Mouse (Mus musculus) limb, embryonic 12.5 days (tissue): ENCODE data around the gene 4921511C20Rik. TPM values are rescaled to one million over a fixed set of nuclear protein-coding genes. Genes with fewer than 3 reads are reported as not detected.

Experiments used
- ATAC-seq: fragments of 200-750 bp; cut with Nextera tagmentation; 2 replicates; pipeline ENCODE4 v1.8.0; 2017; ENCODE audit warnings: low read depth, moderate TSS enrichment; ENCODE audit not compliant: insufficient number of reproducible peaks, insufficient read depth, low FRiP score, low TSS enrichment
- H3K27ac ChIP-seq: fragments of 300-500 bp; sonication (generic); 2 replicates; pipeline ENCODE4 v1.5.1; 2016; ENCODE audit warnings: mild to moderate bottlenecking, moderate library complexity
- H3K27me3 ChIP-seq: fragments of 300-500 bp; sonication (generic); 2 replicates; pipeline ENCODE4 v1.6.1; 2016; ENCODE audit warnings: mild to moderate bottlenecking, moderate library complexity
- H3K36me3 ChIP-seq: fragments of 300-500 bp; sonication (generic); 2 replicates; pipeline ENCODE4 v1.6.1; 2016; ENCODE audit warnings: mild to moderate bottlenecking, moderate library complexity
- H3K4me1 ChIP-seq: fragments of 300-500 bp; sonication (generic); replicated peaks from 2 replicates; pipeline ENCODE4 v1.6.1; 2016
- H3K4me2 ChIP-seq: fragments of 300-500 bp; sonication (generic); 2 replicates; pipeline ENCODE4 v1.6.1; 2016; ENCODE audit warnings: mild to moderate bottlenecking, moderate library complexity
- H3K4me3 ChIP-seq: fragments of 300-500 bp; sonication (generic); replicated peaks from 2 replicates; pipeline ENCODE4 v1.5.1; 2016; ENCODE audit warnings: mild to moderate bottlenecking
- H3K9ac ChIP-seq: fragments of 300-500 bp; sonication (generic); replicated peaks from 2 replicates; pipeline ENCODE4 v1.6.1; 2016; ENCODE audit warnings: mild to moderate bottlenecking, moderate library complexity
- H3K9me3 ChIP-seq: fragments of 300-500 bp; sonication (generic); 2 replicates; pipeline ENCODE4 v1.6.1; 2016; ENCODE audit warnings: mild to moderate bottlenecking, moderate library complexity
- WGBS: fragments of 180-500 bp; shearing (Covaris S2); methylation state at CpG from one replicate; pipeline ENCODE4 v1.1.7; 2016; 5-methylcytosine and 5-hydroxymethylcytosine counted together
- polyA plus RNA-seq: library from polyadenylated mRNA; unstranded; fragments of >200 nt; fragmentation: Nextera tagmentation; extraction: Ambion mirVana; gene quantifications from 2 replicates; pipeline ENCODE4 v1.2.1, GENCODE M21; 2016

Gene 4921511C20Rik
- not detected in 2 replicates for polyA plus RNA-seq

DNA sequence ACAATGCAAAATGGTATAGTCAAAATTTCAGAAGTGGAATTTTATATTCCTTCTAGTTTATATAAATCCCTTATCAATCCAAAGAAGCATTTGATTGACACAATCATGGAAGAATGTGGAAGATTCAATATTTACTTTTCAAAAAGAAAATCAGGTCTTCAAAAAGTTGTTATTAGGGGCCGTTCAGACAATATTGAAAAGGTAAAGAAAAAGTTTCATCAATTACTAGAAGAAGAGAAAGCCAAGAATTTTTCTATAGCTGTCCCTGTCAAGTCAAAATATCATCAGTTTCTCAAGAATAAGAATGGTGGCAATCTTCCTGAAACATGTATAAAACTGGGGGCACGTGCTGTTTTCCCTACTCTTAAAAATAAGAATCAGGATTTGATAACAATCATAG, at the start of gene 4921511C20Rik:
TSS of gene 4921511C20Rik (plus strand) at position 301 of the 400 bp plus-strand sequence.
- ATAC-seq: no peak
- 88% methylated on average over 2 of the region's 2 CpGs for WGBS
- H3K9ac ChIP-seq: no peak within 1 kb of the TSS
- H3K4me2 ChIP-seq: no peak within 1 kb of the TSS
- no peaks in the 10 kb centered on the region for H3K27me3 ChIP-seq
- H3K9me3 ChIP-seq: no peaks in the 10 kb centered on the region
- H3K27ac ChIP-seq: no peak within 1 kb of the TSS
- H3K4me1 ChIP-seq: no peaks in the 10 kb centered on the region
- no peaks in the 10 kb centered on the region for H3K36me3 ChIP-seq
- no peak within 1 kb of the TSS for H3K4me3 ChIP-seq
